ENCODE assay signal across 21 mouse cellular contexts in genomic region chr4:114315556-114315955, GRCm38 (mm10).
DNase-seq lines count a peak whose midpoint lies in the region; ATAC-seq and TF ChIP-seq lines count a peak whose summit lies in the region.
"Had no signal": no experiment of that assay in that cellular context is flagged by ENCODE, and none has a peak within 500 bp of the region (broad histone marks: within the 10 kb centered on the region; RNA-seq: fewer than 3 reads in every experiment).

No protein-coding gene starts in this region.

- H3K4me1 ChIP-seq in lung, embryonic 14.5 days (ENCODE audit: insufficient read depth): no peaks in the 10 kb centered on the region
- peaks cover 10% of the 10 kb centered on the region; the same call in 1 of the 2 replicates for H3K4me1 ChIP-seq in kidney, adult 2 months (ENCODE audit: control insufficient read depth, insufficient read depth, low read length)
- H3K4me1 ChIP-seq in intestine, embryonic 15.5 days (replicated peaks): no peaks in the 10 kb centered on the region
- H3K4me1 ChIP-seq: forebrain, embryonic 15.5 days; heart, embryonic 13.5 days; liver, embryonic 13.5 days had no signal

- H3K4me3 ChIP-seq in lung, embryonic 14.5 days (ENCODE audit: low read depth, low read length): no peak overlapping the region
- H3K4me3 ChIP-seq in kidney, adult 2 months (ENCODE audit: insufficient read depth, low read depth, low read length): no peak overlapping the region
- H3K4me3 ChIP-seq in intestine, embryonic 15.5 days (replicated peaks): no peak overlapping the region
- H3K4me3 ChIP-seq: erythroblast, embryonic 14.5 days; forebrain, embryonic 15.5 days; heart, embryonic 13.5 days; liver, embryonic 13.5 days; neural tube, embryonic 12.5 days had no signal

- ATAC-seq in lung, embryonic 14.5 days (ENCODE audit: insufficient read depth): peak; percentile 73; the same call in 1 of the 2 replicates
- ATAC-seq in intestine, embryonic 15.5 days: no peak
- ATAC-seq: CD4-positive, CD25-positive, alpha-beta regulatory T cell, adult 4 months; forebrain, embryonic 15.5 days; hindbrain, embryonic 16.5 days; midbrain, embryonic 16.5 days had no signal

- H3K9ac ChIP-seq in lung, embryonic 14.5 days: no peak overlapping the region
- H3K9ac ChIP-seq in intestine, embryonic 15.5 days: no peak overlapping the region
- H3K9ac ChIP-seq: forebrain, embryonic 15.5 days; heart, embryonic 13.5 days; liver, embryonic 13.5 days; neural tube, embryonic 12.5 days had no signal

- TF ChIP-seq CTCF in lung, embryonic 14.5 days (IDR thresholded peaks at IDR 0.05; ENCODE audit: low read depth): no peak
- TF ChIP-seq CTCF in kidney, adult 2 months (conservative IDR thresholded peaks at IDR 0.05; ENCODE audit: insufficient read depth, insufficient read length, low read depth, low read length): no peak

- no peaks in the 10 kb centered on the region for H3K9me3 ChIP-seq in lung, embryonic 14.5 days (ENCODE audit: low read depth, low read length)
- H3K9me3 ChIP-seq in intestine, embryonic 15.5 days: no peaks in the 10 kb centered on the region
- H3K9me3 ChIP-seq: forebrain, embryonic 15.5 days; G1E; heart, embryonic 13.5 days; liver, embryonic 13.5 days; neural tube, embryonic 12.5 days had no signal

- no peaks in the 10 kb centered on the region for H3K27me3 ChIP-seq in lung, embryonic 14.5 days (ENCODE audit: insufficient read depth, low read length)
- H3K27me3 ChIP-seq in kidney, adult 2 months (replicated peaks; ENCODE audit: control insufficient read depth, insufficient read depth, low read length): no peaks in the 10 kb centered on the region
- H3K27me3 ChIP-seq in intestine, embryonic 15.5 days (replicated peaks): no peaks in the 10 kb centered on the region
- H3K27me3 ChIP-seq: forebrain, embryonic 15.5 days; heart, embryonic 13.5 days; liver, embryonic 13.5 days; neural tube, embryonic 12.5 days had no signal

- TF ChIP-seq POLR2A in kidney, adult 2 months (IDR thresholded peaks at IDR 0.05; ENCODE audit: low read depth, low read length): no peak

- no peaks in the 10 kb centered on the region for H3K36me3 ChIP-seq in lung, embryonic 14.5 days (ENCODE audit: insufficient read depth)
- no peaks in the 10 kb centered on the region for H3K36me3 ChIP-seq in kidney, adult 2 months (ENCODE audit: control insufficient read depth, insufficient read depth, low read length)
- H3K36me3 ChIP-seq in intestine, embryonic 15.5 days: no peaks in the 10 kb centered on the region
- H3K36me3 ChIP-seq: forebrain, embryonic 15.5 days; G1E; heart, embryonic 13.5 days; liver, embryonic 13.5 days; neural tube, embryonic 12.5 days had no signal

- no peak overlapping the region for H3K27ac ChIP-seq in lung, embryonic 14.5 days (ENCODE audit: low read depth)
- peak overlapping the region; percentile 91 for H3K27ac ChIP-seq in kidney, adult 2 months (ENCODE audit: insufficient read depth, low read depth, low read length)
- no peak overlapping the region for H3K27ac ChIP-seq in intestine, embryonic 15.5 days
- H3K27ac ChIP-seq: forebrain, embryonic 15.5 days; heart, embryonic 13.5 days; liver, embryonic 13.5 days; neural tube, embryonic 12.5 days had no signal

- no peak overlapping the region for H3K4me2 ChIP-seq in lung, embryonic 14.5 days
- no peak overlapping the region for H3K4me2 ChIP-seq in intestine, embryonic 15.5 days (replicated peaks)
- H3K4me2 ChIP-seq: forebrain, embryonic 15.5 days; heart, embryonic 13.5 days; liver, embryonic 13.5 days; neural tube, embryonic 12.5 days had no signal

- peak; percentile 84 for DNase-seq in lung, embryonic 14.5 days
- DNase-seq in lung, adult 18-20 months: no peak
- DNase-seq in NIH3T3 (ENCODE audit: low read depth): peak; percentile 70
- peak; percentile 77 for DNase-seq in kidney, adult 2 months
- peak; percentile 53 to 64 for DNase-seq in kidney, postnatal 4 days
- DNase-seq in right cerebral cortex, postnatal 14 days: no peak
- DNase-seq: adrenal gland, postnatal 25 days; cerebellum, adult 2 months; heart, postnatal 36 days; liver, embryonic 13.5 days; right cerebral cortex, postnatal 25 days; thymus, postnatal 25 days had no signal

- 40% methylated on average over 2 of the region's 2 CpGs for WGBS in lung, embryonic 14.5 days
- 34% methylated on average over 2 of the region's 2 CpGs for WGBS in kidney, adult 2 months
- 34% methylated on average over 2 of the region's 2 CpGs for WGBS in intestine, embryonic 15.5 days

Comparison
In these comparisons a context has a peak if more than half of its experiments do, and no peak if none do; other contexts are left out.
1. DNase-seq: peak in lung, embryonic 14.5 days (single experiment), NIH3T3 (single experiment), kidney, adult 2 months (single experiment) and kidney, postnatal 4 days (2 of 2); none in lung, adult 18-20 months (0 of 2) and right cerebral cortex, postnatal 14 days (single experiment).